Mouse (Mus musculus): ENCODE measurements at regions not wholly inside any gene's neighbourhood (a gene's known extent, or its start where the extent isn't known, plus 50 kb on each side); places are given as distances from the start of the nearest gene placed in this dataset.

- TF ChIP-seq CTCF (IDR thresholded peaks at IDR 0.05; ENCODE audit: borderline replicate concordance, insufficient read depth, low read length) (no peak), POLR2A (IDR thresholded peaks at IDR 0.05; ENCODE audit: low read depth, low read length) (no peak)
These were observed 406.3 kb upstream of the Fam92a start for GRCm38 (mm10) chr4:12578102-12578501.

All from embryonic fibroblast, embryonic 13.5 days (primary cell).